Mouse (Mus musculus): ENCODE measurements around the gene Met. TPM values are rescaled to one million over a fixed set of nuclear protein-coding genes. Genes with fewer than 3 reads are reported as not detected.
A peak's percentile ranks its signal among the peaks of the same experiment; 100 is the strongest.

Gene Met
- total RNA-seq, 2 experiments from 2014 or later: 2.2 to 4.0 TPM

- ATAC-seq (replicated peaks; ENCODE audit: low FRiP score, poor library complexity, severe bottlenecking): no peak
Measured at GRCm38 (mm10) chr6:17542383-17542782, 78.8 kb downstream of the Met start.

DNA sequence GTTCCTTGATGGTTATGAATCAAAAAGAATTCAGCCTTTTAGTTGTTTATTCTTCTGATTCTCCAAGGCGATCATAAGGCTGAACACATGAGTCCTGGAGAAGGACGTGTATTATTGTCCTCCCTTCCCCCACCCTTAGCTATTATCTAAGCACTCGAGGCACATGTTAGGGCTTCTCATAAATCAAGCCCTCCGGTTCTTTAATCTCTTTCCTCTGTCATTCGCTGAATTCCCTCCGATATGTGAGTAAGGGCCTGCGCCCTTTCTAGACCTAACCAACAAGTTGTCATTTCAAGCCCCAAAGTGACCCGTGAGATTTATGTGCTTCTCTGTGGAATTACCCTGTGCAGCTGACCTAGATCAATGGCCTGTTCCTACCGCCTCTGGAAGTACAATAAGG is 81.9 kb downstream of the Met start:
- ATAC-seq (replicated peaks; ENCODE audit: low FRiP score, poor library complexity, severe bottlenecking): no peak

DNA sequence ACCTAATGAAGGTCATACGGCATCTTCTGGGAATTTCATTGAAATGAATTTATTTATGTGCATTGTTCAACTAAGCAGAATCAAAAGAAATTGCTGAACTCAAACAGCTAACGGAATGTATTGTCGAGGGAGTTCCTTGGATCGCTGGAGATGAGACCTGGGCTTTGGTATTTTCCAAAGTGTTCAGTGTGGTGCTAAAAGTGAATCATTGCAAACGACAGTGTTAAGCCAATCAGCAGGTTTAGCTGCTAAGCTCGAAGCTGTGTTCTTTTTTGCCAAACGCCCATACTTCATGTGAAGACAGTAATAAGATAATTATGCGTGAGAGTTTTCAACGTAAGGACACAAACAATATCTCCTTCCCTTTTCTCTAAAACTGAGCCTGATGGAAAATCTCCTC is 82.7 kb downstream of the Met start:
- ATAC-seq (replicated peaks; ENCODE audit: low FRiP score, poor library complexity, severe bottlenecking): no peak

GRCm38 (mm10) chr6:17546825-17547224 is 83.2 kb downstream of the Met start:
- no peak for ATAC-seq (replicated peaks; ENCODE audit: low FRiP score, poor library complexity, severe bottlenecking)

- ATAC-seq (replicated peaks; ENCODE audit: low FRiP score, poor library complexity, severe bottlenecking): no peak
Measured at GRCm38 (mm10) chr6:17548786-17549185, 85.2 kb downstream of the Met start.

DNA sequence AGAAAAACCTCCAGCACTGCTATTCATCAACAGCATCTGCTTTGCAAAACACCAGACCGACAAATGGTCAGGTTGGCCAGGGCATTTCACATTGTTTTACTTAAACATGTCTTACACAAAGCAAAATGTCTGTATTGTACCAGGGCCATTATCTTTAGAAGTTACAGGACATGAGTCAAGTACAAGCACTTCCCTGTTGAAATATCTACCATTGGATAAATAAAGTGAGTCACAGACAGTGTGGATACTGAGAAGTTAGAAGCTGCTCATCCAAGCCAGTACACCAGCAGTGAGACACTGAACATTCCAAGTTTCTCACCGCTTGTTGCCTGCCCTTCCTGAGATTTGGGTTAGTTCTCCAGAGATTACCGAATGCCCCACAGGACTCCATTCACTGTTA is 86.0 kb downstream of the Met start:
- no peak for ATAC-seq (replicated peaks; ENCODE audit: low FRiP score, poor library complexity, severe bottlenecking)

DNA sequence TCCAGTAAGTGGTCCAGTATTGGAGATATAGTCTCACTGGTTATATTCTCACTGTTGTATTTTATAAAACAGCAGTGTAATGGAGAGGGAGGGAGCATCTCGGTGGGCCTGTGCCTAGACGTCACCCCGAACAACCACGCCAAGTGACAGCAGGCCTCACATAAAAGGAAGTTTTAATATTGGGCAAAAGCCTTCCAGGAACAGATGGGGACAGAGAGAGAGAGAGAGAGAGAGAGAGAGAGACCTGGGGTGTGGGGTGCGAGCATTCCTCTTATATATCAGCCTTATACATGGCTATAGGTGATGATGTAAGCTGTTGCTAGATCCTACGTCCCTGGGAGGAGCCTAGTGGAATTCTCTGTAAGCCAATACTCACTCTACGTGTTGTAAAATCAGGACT is 90.7 kb downstream of the Met start:
- no peak for ATAC-seq (replicated peaks; ENCODE audit: low FRiP score, poor library complexity, severe bottlenecking)

GRCm38 (mm10) chr6:17554757-17555156 is 91.2 kb downstream of the Met start:
- no peak for ATAC-seq (replicated peaks; ENCODE audit: low FRiP score, poor library complexity, severe bottlenecking)

DNA sequence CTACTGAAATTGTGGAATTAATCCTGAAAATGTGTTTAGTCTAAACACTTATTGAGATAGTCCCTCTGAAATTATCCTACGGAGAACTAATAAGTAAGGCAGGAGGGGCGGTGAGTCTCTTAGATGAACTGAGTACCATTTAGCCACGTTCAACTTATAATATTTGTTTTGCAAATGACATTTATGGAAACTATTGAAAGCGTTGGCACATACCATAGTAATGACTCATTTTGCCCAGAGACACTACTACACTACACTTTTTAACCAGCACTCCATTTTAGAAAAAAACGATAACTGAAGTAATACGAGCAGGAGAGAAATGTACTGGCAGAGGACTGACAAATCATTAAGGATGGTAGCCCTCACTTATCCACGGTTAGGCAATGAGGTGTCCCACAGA is 92.1 kb downstream of the Met start:
- no peak for ATAC-seq (replicated peaks; ENCODE audit: low FRiP score, poor library complexity, severe bottlenecking)

- no peak for ATAC-seq (replicated peaks; ENCODE audit: low FRiP score, poor library complexity, severe bottlenecking)
Measured at GRCm38 (mm10) chr6:17559657-17560056, 96.1 kb downstream of the Met start.

DNA sequence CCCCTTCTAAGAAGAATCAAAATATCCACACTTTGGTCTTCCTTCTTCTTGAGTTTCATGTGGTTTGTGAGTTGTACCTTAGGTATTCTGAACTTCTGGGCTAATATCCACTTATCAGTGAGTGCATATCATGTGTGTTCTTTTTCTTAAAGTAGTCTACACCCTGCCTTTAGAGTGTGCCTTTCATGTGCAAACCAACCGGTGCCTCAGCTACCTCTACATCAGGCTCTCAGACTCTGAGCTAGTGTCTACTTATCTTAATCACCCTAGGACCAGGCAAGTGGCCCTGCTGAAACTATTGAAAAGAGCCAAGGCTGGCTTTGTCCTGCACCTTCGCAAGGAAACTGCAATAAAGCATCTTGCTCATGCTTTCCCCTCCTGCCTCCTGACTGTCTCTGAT is 97.7 kb downstream of the Met start:
- no peak for ATAC-seq (replicated peaks; ENCODE audit: low FRiP score, poor library complexity, severe bottlenecking)

- no peak for ATAC-seq (replicated peaks; ENCODE audit: low FRiP score, poor library complexity, severe bottlenecking)
Measured at GRCm38 (mm10) chr6:17561886-17562285, 98.3 kb downstream of the Met start.

GRCm38 (mm10) chr6:17562472-17563088 is 99.0 kb downstream of the Met start:
- ATAC-seq (replicated peaks; ENCODE audit: low FRiP score, poor library complexity, severe bottlenecking): no peak

GRCm38 (mm10) chr6:17568702-17569352 is 105.2 kb downstream of the Met start:
- ATAC-seq (replicated peaks; ENCODE audit: low FRiP score, poor library complexity, severe bottlenecking): no peak

DNA sequence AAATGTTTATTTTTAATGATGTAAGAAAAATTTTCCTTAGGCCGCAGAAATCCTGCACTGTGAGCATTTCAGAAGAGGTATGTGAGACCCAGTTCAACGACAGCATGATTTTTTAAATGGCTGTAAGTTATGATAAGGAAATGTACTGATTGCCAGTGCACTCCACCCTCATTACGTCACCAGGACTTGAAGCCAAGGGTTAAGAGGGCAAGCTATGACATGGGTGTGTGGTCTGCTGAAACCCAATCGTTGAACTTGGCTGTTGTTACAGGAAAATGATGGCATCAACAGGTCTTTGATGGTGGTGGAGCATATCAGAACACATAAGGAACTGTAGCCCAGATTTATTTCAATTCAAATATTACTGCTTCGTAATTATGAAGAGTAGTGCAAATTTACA is 109.6 kb downstream of the Met start:
- ATAC-seq (replicated peaks; ENCODE audit: low FRiP score, poor library complexity, severe bottlenecking): no peak

DNA sequence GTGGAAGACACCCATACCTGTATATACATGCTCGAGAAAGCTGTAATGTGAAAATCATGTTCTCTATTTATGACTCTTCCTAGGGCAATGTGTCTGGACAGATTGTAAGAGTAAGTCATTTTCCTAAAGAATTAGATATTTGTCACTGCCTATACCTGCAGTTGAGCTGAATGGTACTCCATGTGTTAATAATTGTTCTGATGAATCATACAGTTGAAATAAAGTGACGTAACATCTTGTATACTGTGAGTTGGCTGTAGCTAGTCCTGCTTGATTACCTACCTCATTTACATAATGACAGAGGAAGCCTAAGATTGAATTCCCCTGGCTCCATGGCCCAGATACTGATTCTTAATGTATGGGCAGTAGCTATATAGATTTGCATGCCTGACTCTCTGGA is 110.1 kb downstream of the Met start:
- ATAC-seq (replicated peaks; ENCODE audit: low FRiP score, poor library complexity, severe bottlenecking): no peak

DNA sequence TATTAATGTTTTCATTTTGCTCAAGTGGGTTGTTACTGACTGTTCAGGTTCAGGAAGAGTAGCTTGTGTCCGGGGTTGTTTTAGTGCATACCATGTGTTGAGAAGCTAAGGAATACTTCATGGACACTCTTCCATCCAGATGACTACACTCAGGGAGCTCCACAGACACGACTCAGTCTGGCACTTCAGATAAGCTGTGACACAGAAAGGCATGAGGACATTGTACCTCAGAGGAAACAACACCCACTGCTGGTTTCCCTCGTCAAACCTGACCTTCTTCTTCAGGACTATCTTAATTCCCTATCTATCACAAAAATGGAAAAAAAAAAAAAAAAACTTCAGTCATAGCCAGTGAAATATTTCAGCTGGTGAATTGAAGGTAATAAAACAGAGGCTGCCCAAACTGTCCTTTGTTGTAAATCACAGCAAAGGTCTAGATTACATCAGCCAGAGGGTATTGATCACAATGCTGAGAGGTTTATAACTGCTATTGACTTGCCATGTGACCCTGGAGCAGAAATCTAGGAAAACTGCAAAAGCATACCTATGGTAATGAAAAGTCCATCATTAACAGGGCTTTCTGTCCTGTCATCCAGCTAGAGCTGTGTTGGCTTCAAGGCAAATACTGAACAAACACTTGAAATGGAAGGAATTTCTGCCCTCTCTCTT is 114.6 kb downstream of the Met start:
- no peak for ATAC-seq (replicated peaks; ENCODE audit: low FRiP score, poor library complexity, severe bottlenecking)

DNA sequence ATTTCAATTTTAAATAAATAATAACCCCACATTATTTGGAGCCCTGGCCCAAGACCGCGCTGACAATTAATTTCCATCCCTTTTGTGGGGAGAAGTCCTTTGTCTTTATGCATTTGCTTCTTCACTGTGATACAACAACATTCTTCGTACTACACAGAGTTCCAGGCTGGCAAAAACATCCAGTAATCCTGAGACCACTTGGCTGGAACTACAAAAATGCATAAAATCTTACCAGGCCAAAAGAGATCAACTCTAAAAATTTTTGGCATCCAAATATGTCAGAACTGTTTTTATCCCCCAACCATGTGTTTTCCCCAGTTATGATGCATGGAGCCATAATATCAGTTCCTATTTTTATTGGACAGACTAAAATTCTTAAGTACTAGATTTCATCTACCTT is 116.7 kb downstream of the Met start:
- no peak for ATAC-seq (replicated peaks; ENCODE audit: low FRiP score, poor library complexity, severe bottlenecking)

- no peak for ATAC-seq (replicated peaks; ENCODE audit: low FRiP score, poor library complexity, severe bottlenecking)
Measured at GRCm38 (mm10) chr6:17583982-17584381, 120.4 kb downstream of the Met start.

DNA sequence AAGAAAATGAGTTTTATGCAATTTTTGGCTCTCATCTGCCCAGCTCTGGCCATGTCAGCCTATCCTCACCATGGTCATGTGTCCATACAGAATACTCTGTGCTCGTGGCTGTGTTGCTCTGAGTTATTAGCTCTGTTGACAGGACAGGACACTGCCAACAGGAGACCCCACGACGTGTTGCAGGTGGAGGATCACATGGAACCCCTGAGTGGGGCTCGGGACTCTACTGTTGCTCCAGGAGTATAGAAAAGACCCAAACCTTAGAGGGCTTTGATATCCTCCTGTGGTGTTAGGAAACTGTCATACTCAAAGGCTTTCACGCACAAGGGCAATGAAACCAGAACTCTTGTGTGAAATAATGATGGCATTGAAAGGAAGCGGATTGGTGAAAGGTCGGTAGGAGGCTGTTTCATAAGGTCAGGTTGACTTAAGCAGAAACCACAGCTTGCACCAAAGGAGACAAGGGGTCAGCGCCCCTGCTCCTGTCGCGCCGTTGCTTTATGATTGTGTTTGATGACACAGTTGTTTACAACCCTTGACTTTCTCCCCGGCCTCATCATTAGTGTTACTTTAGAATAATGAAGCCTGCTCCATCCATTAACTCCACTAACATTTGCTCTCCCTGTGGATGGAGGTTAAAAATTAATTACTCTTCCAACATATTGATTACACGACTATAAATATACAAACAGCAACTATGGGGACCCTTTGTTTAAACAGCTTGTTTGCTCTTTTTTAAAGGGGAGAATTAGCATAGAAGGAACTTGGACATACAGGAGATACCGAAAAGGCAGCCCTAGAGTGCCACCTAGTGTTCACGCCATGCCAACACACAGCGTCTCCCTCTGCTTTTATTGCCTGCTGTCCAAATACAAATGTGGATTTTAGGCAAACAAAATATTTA is 125.7 kb downstream of the Met start:
- peak; percentile 95 for ATAC-seq (replicated peaks; ENCODE audit: low FRiP score, poor library complexity, severe bottlenecking)
